Mouse (Mus musculus): ENCODE results near the gene Pbxip1. TPM values are rescaled to one million over a fixed set of nuclear protein-coding genes. Genes with fewer than 3 reads are reported as not detected.

Pbxip1 gene
- polyA plus RNA-seq, 1 experiment = 17.3 TPM

DNA sequence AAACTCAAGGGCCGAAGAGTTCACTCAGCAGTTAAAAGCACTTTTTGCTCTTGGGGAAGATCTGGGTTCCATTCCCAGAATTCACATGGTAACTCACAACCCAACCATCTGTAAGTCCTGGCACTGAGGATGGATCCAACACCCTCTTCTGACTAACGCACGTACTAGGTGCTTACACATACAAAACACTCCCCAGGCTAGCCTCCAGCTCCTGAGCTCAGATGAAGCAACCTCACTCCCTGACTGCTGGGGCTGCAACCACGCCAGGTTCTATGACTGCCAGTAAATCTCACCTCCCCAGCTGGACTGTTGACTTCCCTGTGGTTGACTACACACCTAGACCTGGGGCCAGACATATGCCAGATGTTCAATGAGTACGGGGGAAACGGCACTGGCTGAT, 29.6 kb upstream of the Pbxip1 start:
- H3K4me3 ChIP-seq (ENCODE audit: insufficient read depth, low read length) = no peak overlapping the region
- peaks cover 5% of the 10 kb centered on the region for H3K4me1 ChIP-seq (ENCODE audit: control insufficient read depth, insufficient read depth, low read length)
- no peak overlapping the region for H3K27ac ChIP-seq (ENCODE audit: insufficient read depth, low read depth, low read length)
- TF ChIP-seq POLR2A (IDR thresholded peaks at IDR 0.05; ENCODE audit: borderline replicate concordance, low read depth, low read length) (no peak), CTCF (IDR thresholded peaks at IDR 0.05; ENCODE audit: low read depth, low read length) (no peak)

DNA sequence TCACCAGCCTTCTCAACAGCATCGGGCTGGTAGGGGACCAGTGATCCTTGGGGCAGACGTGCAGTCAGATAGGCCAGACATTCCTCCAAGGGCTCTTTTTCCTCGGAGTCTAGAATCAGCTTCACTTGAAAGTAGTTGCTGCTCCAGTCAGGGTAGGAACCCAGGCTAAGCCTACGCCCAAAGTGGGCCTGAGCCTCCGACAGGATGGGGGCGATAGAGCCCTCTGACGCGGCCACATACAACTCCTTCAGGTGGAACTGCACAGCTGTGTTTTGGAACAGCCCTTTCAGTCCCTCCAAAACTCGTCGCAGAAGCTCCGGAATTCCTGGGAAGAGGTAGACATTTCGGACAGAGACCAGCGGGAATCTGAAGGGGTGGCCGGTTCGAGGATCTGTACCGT, 28.1 kb upstream of the Pbxip1 start:
- no peak overlapping the region for H3K27ac ChIP-seq (ENCODE audit: insufficient read depth, low read depth, low read length)
- H3K4me1 ChIP-seq (ENCODE audit: control insufficient read depth, insufficient read depth, low read length) = peaks cover 5% of the 10 kb centered on the region
- no peak for TF ChIP-seq CTCF (IDR thresholded peaks at IDR 0.05; ENCODE audit: low read depth, low read length)
- no peak for TF ChIP-seq POLR2A (IDR thresholded peaks at IDR 0.05; ENCODE audit: borderline replicate concordance, low read depth, low read length)
- no peak overlapping the region for H3K4me3 ChIP-seq (ENCODE audit: insufficient read depth, low read length)

DNA sequence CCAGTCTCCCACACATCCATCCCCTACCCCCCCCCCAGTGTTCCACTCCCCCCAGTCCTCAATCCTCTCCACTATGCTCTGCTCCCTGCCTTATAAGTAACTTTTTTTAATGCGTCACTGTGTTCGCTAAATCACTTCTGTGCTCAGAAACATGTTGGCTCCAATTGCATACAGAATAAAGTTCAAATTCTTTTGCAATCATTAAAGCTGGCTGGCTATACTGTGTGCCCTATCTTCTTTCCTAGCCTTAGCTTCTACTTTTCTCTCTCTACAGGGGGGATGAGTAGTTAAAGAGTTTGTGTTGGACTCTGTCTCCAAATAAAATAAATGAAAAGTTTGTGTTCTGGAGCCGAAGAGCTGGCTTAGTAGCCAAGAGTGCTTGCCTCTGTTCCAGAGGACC, 26.8 kb upstream of the Pbxip1 start:
- Histone ChIP-seq H3K4me1 (ENCODE audit: control insufficient read depth, insufficient read depth, low read length) (peaks cover 5% of the 10 kb centered on the region), H3K27ac (ENCODE audit: insufficient read depth, low read depth, low read length) (no peak overlapping the region), H3K4me3 (ENCODE audit: insufficient read depth, low read length) (no peak overlapping the region)
- no peak for TF ChIP-seq POLR2A (IDR thresholded peaks at IDR 0.05; ENCODE audit: borderline replicate concordance, low read depth, low read length)
- no peak for TF ChIP-seq CTCF (IDR thresholded peaks at IDR 0.05; ENCODE audit: low read depth, low read length)

DNA sequence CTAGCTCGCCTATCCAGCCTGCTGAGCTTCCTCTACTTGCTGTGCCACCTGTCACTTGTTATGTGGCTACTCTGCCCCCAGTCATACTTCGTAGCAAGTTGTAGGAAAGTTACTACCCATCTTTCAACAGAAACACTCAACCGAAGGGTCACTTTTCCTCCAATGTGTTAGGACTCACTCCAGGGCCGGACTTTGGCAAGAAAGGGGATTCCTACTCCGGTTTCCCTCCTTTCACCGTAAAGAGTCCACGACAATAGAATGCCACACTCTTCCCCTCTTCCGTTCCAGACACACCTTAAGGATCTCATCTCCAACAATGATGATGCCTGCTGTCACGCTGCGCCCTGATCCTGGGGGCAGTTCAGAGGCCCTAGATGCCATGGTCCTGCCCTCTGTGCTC, 25.6 kb upstream of the Pbxip1 start:
- Histone ChIP-seq H3K27ac (ENCODE audit: insufficient read depth, low read depth, low read length) (no peak overlapping the region), H3K4me3 (ENCODE audit: insufficient read depth, low read length) (peak overlapping the region; percentile 79)

DNA sequence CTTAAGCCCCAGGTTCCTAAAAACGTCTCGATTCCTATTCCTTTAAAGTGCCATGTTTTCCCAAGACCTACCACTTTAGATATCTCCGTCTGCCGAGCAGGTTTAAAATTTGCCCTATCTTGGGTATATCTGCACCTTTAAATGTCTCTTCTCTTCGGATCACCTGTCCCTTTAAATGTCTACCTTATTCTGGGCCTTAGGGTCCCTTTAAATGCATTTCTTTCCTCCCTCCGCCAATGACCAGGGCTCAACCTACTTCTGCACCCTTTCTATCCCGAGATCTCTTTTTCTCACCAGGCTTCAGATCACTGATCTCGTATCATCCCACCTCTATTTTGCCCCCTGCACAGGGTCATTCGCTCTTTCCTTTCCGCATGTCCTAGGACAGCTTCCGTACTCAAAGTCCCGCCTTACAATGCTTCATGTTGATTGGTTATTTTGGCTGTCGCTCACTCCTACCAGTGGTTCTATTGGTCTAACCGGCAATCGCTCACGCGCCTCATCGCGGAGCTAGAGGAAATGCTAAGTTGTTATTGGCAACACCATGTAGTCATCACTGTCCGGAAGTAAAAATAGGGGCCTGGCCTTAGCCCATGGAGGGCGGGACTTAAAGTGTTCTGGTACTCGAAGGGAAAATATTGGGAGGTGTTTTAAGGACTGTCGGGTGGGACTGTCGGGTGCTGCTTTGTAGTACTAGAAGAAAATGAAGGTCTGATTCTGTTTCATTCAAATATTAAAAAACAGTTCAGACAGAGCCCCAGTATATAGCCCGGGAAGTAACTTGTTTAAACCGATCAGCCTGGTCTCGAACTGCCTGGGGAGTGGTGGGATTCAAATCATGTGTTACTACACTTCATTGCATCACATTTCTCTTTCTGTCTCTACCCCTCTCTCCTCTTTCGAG, 24.8 kb upstream of the Pbxip1 start, which contains the start of gene Flad1:
Gene Flad1, minus strand, starts transcription at position 381 of the 904 bp plus-strand sequence.
- H3K4me1 ChIP-seq (ENCODE audit: control insufficient read depth, insufficient read depth, low read length) = peaks cover 11% of the 10 kb centered on the region
- H3K4me3 ChIP-seq (ENCODE audit: insufficient read depth, low read length) = peak within 1 kb of the TSS; percentile 79
- H3K27ac ChIP-seq (ENCODE audit: insufficient read depth, low read depth, low read length) = peak within 1 kb of the TSS; percentile 31; the same call in 1 of the 2 replicates
- TF ChIP-seq POLR2A (IDR thresholded peaks at IDR 0.05; ENCODE audit: borderline replicate concordance, low read depth, low read length) (no peak), CTCF (IDR thresholded peaks at IDR 0.05; ENCODE audit: low read depth, low read length) (no peak)

More for the DNA sequence above, 25.6 kb upstream of the Pbxip1 start:
- peaks cover 5% of the 10 kb centered on the region for H3K4me1 ChIP-seq (ENCODE audit: control insufficient read depth, insufficient read depth, low read length)
- TF ChIP-seq POLR2A (IDR thresholded peaks at IDR 0.05; ENCODE audit: borderline replicate concordance, low read depth, low read length) (no peak), CTCF (IDR thresholded peaks at IDR 0.05; ENCODE audit: low read depth, low read length) (no peak)

DNA sequence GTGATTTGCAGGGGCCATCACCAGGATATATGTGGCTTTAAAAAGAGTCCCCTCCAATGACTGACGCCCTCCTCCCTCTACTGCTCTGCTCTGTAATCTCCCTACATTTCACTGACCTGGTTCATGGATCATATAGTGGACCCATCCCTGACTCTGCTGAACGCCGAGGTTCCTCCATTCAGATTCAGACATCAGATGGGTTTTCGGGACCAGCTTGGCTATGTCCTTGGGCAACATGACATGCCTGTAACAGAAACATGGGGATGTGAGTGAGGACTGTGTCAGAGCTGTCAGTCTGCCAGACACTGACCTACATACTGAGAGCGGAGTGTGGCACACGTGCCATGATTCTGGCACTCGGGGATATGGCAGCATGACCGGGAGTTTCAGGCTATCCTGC, 20.3 kb upstream of the Pbxip1 start:
- no peak overlapping the region for H3K4me3 ChIP-seq (ENCODE audit: insufficient read depth, low read length)
- peaks cover 20% of the 10 kb centered on the region for H3K4me1 ChIP-seq (ENCODE audit: control insufficient read depth, insufficient read depth, low read length)
- TF ChIP-seq CTCF (IDR thresholded peaks at IDR 0.05; ENCODE audit: low read depth, low read length) = no peak
- TF ChIP-seq POLR2A (IDR thresholded peaks at IDR 0.05; ENCODE audit: borderline replicate concordance, low read depth, low read length) = no peak
- H3K27ac ChIP-seq (ENCODE audit: insufficient read depth, low read depth, low read length) = no peak overlapping the region

DNA sequence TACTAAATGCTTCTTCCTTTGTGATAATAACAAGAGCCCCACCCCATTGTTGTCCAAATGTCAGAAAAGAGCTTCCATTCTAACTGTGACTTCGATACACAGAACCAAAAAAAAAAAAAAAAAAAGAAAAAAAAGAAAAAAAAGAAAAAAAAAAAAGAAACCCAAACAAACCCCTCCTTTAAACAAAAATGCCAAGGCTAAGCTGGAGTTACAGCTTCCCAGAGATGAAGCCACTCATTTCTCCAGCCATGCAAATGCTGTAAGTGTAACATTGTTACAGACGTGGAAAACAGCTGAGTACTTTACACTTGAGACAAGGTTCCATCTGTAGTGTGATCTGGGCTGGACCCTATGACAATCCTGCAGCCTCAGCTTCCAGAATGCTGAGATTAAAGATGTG, 19.4 kb upstream of the Pbxip1 start:
- Histone ChIP-seq H3K27ac (ENCODE audit: insufficient read depth, low read depth, low read length) (peak overlapping the region; percentile 36; the same call in 1 of the 2 replicates), H3K4me3 (ENCODE audit: insufficient read depth, low read length) (peak overlapping the region; percentile 90), H3K4me1 (ENCODE audit: control insufficient read depth, insufficient read depth, low read length) (peaks cover 27% of the 10 kb centered on the region)
- TF ChIP-seq CTCF (IDR thresholded peaks at IDR 0.05; ENCODE audit: low read depth, low read length) (no peak), POLR2A (IDR thresholded peaks at IDR 0.05; ENCODE audit: borderline replicate concordance, low read depth, low read length) (no peak)

DNA sequence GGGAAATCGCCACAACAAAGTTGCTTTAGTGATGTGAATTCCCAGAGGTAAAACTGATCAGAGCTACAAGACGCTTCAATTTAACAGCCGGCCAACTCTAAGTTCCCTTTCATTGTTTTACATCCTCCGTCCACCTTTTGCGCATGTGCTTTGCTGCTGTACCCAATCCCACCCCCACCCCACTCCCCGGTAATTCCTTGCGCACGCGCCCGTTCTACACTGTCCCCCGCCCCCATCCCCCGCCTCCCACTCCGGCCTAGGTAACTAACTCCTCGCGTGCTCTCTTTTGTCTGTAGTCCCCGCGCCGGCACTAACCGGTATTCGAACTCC, 18.7 kb upstream of the Pbxip1 start:
- peaks cover 32% of the 10 kb centered on the region for H3K4me1 ChIP-seq (ENCODE audit: control insufficient read depth, insufficient read depth, low read length)
- H3K27ac ChIP-seq (ENCODE audit: insufficient read depth, low read depth, low read length) = peak overlapping the region; percentile 70
- peak overlapping the region; percentile 90 for H3K4me3 ChIP-seq (ENCODE audit: insufficient read depth, low read length)
- TF ChIP-seq CTCF (IDR thresholded peaks at IDR 0.05; ENCODE audit: low read depth, low read length) (no peak), POLR2A (IDR thresholded peaks at IDR 0.05; ENCODE audit: borderline replicate concordance, low read depth, low read length) (no peak; the same call in 1 of the 2 replicates)

DNA sequence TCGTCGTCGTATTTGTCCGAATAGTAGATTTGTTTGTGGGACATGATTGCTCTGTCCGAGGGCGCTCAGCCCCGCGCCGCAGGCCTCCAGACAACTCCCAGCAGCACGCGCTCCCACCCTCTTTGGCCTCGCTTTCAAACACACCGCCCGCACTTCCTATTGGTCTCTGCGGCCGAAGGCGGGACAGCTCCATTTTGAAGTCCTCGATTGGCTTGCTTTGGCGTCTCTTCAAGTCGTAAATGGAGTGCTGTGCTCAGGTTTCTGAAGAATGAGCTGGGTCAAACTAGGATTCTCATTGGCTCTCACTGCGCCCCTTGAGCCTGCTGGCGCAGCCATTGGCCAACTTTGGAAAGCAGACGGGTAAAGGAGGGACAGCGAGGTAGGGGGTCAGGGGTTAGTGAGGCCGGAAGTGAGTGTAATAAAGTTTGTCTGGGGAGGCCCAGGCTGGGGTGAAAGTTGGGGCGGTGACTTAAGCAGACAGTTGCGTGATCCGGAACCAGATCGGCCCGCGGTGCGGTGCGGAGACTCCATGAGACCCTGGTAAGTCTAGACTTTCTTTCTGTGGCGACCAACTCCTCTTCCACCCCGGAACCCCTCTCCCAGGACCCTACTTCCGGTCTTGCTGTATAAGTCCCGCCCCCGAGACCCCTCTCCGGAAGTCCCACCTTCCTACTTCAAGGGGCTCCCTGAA, 18.2 kb upstream of the Pbxip1 start, which contains the start of the genes Cks1b and Shc1:
Gene Cks1b, minus strand, starts transcription at position 214 of the 691 bp plus-strand sequence.
Gene Shc1, plus strand, starts transcription at position 274 of the 691 bp plus-strand sequence.
- Histone ChIP-seq H3K4me3 (ENCODE audit: insufficient read depth, low read length) (peak within 1 kb of the TSS; percentile 90), H3K27ac (ENCODE audit: insufficient read depth, low read depth, low read length) (peak within 1 kb of the TSS; percentile 95)

More for the DNA sequence above, 18.2 kb upstream of the Pbxip1 start, which contains the start of the genes Cks1b and Shc1:
- no peak for TF ChIP-seq POLR2A (IDR thresholded peaks at IDR 0.05; ENCODE audit: borderline replicate concordance, low read depth, low read length)
- TF ChIP-seq CTCF (IDR thresholded peaks at IDR 0.05; ENCODE audit: low read depth, low read length) = no peak
- peaks cover 37% of the 10 kb centered on the region for H3K4me1 ChIP-seq (ENCODE audit: control insufficient read depth, insufficient read depth, low read length)

Data from bone marrow macrophage, adult 2 months (primary cell).